Mouse (Mus musculus) embryo, embryonic 11 days (tissue): ENCODE data around the gene Hmgcl.
A peak's percentile ranks its signal among the peaks of the same experiment; 100 is the strongest.

Experiments used
- DNase-seq: peaks from one replicate; pipeline ENCODE4 v3.0.0-alpha.2; 2015

Gene Hmgcl

DNA sequence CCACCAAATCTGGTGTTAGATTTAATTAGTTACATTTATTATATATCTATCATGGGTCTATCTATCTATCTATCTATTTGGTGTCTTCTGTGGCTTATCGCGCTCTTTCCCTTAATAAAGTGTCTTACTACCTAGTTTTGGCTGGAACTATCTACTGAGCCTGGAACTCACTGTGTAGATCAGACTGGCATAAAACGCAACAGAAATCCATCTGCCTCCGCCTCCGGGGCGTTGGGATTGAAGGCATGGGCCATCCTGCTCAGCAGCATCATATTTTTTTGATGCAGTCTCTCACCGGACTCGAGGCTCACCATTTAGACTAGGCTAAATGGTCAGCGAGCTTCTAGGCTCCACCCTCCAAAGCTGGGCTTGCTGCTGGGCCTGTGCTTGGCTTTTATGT is 41.5 kb downstream of the Hmgcl start:
- peak; percentile 18 for DNase-seq

DNA sequence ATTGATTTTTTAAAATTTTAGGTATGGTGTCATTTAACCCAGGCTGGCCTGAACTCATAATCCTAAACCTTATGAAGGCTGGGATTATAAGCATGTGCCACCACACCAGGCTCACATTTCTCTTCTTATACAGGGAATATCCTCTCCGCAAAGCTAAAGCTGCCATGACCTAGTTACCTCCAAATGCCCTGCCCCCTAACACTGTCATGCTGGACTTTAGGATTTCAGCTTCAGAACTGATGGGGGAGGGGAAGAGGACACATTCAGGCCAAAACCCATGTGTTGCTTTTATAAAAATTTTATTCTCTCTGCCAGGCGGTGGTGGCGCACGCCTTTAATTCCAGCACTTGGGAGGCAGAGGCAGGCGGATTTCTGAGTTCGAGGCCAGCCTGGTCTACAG is 47.7 kb downstream of the Hmgcl start:
- DNase-seq: no peak

DNA sequence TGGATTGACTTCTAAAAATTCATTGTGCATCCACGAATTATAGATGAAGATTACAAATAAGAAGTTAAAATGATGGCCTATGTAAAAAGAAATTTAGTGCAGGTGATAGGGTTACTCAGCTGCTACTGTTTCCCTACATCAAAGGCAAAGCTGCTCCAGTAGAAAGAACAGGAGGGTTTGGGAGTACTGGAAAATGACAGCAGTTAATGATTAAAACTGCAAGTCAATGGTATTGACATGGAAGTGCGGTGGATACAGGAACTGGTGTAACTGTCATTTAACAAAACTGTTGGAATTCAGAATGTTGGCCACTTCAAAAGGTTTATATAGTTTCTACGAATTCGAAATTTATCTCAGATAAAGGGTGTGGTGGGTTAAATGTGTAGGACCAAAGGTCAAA is 48.9 kb downstream of the Hmgcl start:
- no peak for DNase-seq

DNA sequence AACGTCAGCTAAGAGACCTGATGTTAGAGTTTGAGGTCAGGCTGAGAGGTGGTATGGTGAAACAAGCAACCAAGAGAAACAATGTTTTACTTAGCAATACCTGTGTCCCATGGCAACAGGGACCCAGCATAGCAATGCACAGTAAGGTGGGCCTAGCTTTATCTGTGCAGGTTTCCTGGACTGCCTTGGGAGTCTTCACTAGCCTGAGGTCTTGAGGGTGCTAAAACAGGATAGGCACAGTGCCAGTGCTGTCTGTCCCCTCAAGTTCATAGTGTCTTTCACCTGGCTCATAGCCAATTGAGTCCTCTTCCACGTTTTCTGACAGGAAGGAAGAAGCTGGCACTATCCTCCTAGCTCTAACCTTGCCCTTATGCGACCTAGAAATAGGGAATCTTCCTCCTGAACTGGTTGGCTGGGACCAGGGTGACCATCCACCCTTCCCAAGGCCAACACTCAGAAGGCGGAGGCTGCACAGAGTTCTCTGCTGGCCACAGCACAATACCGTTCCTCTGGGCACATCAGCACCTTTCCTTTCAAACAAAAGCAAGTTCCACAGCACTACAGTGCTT is 57.9 kb downstream of the Hmgcl start:
- DNase-seq: no peak

DNA sequence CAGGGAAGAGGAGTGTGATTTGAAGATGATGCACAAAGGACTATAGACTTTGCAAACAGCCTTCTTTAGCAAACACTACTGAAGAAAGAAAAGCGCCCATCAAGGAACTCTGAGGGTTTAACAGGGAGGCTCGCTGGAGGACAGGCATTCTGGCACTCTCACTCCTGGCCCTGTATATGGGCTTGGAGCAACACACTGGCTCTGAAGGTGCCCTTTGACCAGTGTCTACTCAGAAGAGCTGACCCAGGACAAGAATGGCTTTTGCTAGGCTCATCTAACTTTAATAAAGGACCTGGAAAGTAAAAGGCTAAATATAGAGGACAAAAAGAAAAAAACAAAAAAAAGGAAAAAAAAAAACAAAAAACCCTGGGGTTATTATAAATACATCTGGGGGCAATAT is 58.7 kb downstream of the Hmgcl start:
- no peak for DNase-seq

DNA sequence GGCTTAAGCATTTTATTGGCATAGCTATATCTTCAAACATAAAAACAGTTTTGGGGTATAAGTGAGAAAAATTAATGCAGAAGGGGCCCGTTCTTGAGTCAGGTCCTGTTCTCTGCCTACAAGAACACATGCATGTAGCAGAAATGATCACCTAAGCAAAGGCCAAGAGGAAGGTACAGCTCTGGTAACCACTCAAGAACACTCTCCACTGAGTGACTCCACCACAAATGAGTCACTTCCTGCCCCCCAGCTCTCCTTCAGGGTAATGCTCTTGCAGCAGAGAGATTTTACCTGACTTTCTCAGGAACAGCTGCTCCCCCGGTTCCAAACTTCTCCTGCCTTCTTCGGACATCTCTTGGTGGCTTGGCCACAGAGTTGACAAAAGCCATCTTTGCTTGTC is 60.6 kb downstream of the Hmgcl start:
- no peak for DNase-seq

DNA sequence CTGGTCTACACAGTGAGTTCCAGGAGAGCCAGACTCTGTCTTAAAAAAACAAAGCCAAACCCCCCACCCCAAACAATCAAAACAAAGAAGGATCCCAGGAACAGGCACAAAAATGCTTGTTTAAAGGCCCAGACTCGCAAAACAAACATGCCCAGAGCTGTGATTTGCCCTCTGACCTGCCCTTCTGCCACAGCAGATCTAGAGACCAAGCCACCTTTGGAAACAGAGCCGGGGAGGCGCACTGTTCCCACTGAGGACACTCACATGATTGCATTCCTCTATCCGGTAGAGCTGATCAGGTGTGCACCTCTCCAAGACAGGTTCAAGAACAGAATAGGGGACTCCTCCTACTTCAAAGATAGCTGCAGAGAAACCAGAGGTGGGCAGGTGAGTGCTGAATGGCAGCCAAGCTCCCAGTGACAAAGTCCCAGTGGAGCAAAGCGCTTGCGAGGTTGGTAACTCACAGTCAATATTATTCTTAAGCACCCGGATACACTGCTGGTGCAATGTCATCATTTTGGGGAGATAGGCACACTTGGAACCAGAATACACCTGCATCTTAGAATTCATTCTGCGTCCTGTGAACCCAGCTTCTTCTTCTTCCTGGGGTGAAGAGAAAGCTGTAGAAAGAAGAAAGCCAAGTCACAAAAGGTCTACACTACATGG is 62.7 kb downstream of the Hmgcl start:
- DNase-seq: no peak

DNA sequence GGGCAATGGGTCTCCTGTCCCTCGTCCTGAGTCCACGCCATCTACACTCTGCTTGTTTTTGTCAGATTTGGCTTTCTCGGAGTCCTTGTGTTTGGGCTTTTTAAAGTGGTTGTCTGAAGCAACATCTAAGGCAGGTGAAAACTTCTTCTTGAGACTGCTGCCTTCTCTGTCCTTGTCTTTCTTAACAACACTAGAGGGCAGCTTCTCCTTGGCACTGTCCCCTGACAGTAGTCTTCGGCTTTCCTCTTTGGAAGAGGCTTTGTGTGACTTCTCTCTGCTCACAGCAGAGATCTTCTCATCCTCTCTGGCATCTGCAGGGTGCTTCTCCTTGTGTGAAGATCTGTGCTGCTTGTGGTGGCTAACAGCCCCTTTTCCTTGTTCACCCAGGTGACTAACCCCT is 64.3 kb downstream of the Hmgcl start:
- no peak for DNase-seq
